Mouse (Mus musculus): ENCODE results near the gene Cdk16. TPM values are rescaled to one million over a fixed set of nuclear protein-coding genes. Genes with fewer than 3 reads are reported as not detected.

Gene Cdk16
- 74.2 TPM for total RNA-seq (2023)

GRCm38 (mm10) chrX:20687519-20688067 is at the start of gene Cdk16:
Gene Cdk16, plus strand, starts transcription at chrX:20687954.

GRCm38 (mm10) chrX:20658026-20658652 is 29.6 kb upstream of the Cdk16 start, which contains the start of gene Uba1:
Gene Uba1, plus strand, starts transcription at chrX:20658326.

GRCm38 (mm10) chrX:20703741-20704290 is 16.1 kb downstream of the Cdk16 start, which contains the start of gene Usp11:
Gene Usp11, plus strand, starts transcription at chrX:20703906.

Other genes with a start within 250 kb of the Cdk16 start
- not detected for gene Rgn, start 138.2 kb upstream of the Cdk16 start, total RNA-seq (2023)
- 39.2 TPM for gene Rbm10, start 70.5 kb upstream of the Cdk16 start, total RNA-seq (2023)
- gene Ndufb11, start 70.3 kb upstream of the Cdk16 start, total RNA-seq (2023), result 114 TPM
- 178 TPM for gene Uba1, start 29.6 kb upstream of the Cdk16 start, total RNA-seq (2023)
- 13.4 TPM for gene Usp11, start 16.0 kb downstream of the Cdk16 start, total RNA-seq (2023)
- gene Araf, start 109.9 kb downstream of the Cdk16 start, total RNA-seq (2023), result 155 TPM
- gene Timp1, start 182.2 kb downstream of the Cdk16 start, total RNA-seq (2023), result 0.97 TPM
- not detected for gene Syn1, start 233.1 kb downstream of the Cdk16 start, total RNA-seq (2023)
- gene Cfp, start 243.6 kb downstream of the Cdk16 start, total RNA-seq (2023), result 22.7 TPM

All from CD4-positive naive resting alpha-beta T cell, adult 76 days (primary cell).